Mouse (Mus musculus) E14TG2a.4 (cell line): ENCODE data around the gene Zfp229.

Source experiments
- CTCF ChIP-seq: conservative IDR thresholded peaks from 2 replicates; pipeline ENCODE4 v1.5.1; 2014; ENCODE audit warnings: low read length
- POU5F1 ChIP-seq: IDR thresholded peaks from 2 replicates; pipeline ENCODE4 v1.6.1; 2014; ENCODE audit warnings: low read length, borderline replicate concordance

GRCm38 (mm10) chr17:21733049-21733448 is 2.5 kb downstream of the Zfp229 start:
- no peak for TF ChIP-seq CTCF
- TF ChIP-seq POU5F1, result no peak
